In genomic region chr2:39004372-39004771, GRCm38 (mm10) we compare ENCODE assay signal across 8 mouse cellular contexts. TPM values are rescaled to one million over a fixed set of nuclear protein-coding genes. Genes with fewer than 3 reads are reported as not detected.
A peak's percentile ranks its signal among the peaks of the same experiment; 100 is the strongest.
DNase-seq lines count a peak whose midpoint lies in the region; ATAC-seq and TF ChIP-seq lines count a peak whose summit lies in the region.

No protein-coding gene starts in this region.

- ATAC-seq in heart, embryonic 13.5 days (ENCODE audit: extremely low read depth, insufficient number of reproducible peaks, low FRiP score, low TSS enrichment), result no peak
- ATAC-seq in erythroid progenitor cell, adult 5-6 weeks (replicated peaks; ENCODE audit: low FRiP score, poor library complexity, severe bottlenecking), result 0 out of 2 replicates have a peak, but pooled peaks have one; percentile 2
- ATAC-seq in kidney, postnatal 0 days (replicated peaks; ENCODE audit: low FRiP score, low read depth), result no peak
- peak; percentile 4; the same call in 1 of the 2 replicates for ATAC-seq in midbrain, embryonic 16.5 days

- no peak for TF ChIP-seq EP300 in MEL (IDR thresholded peaks at IDR 0.05; ENCODE audit: low read depth in 1 of 2, low read length in 2 of 2)

- peaks cover 46% of the 10 kb centered on the region for H3K4me1 ChIP-seq in heart, embryonic 13.5 days
- peaks cover 6 to 11% of the 10 kb centered on the region in 2 experiments for H3K4me1 ChIP-seq in MEL (ENCODE audit: control insufficient read depth in 1 of 2, insufficient read depth in 2 of 2, low read length in 2 of 2)
- peaks cover 13% of the 10 kb centered on the region for H3K4me1 ChIP-seq in kidney, postnatal 0 days (replicated peaks; ENCODE audit: insufficient read depth, low read length)
- peaks cover 36% of the 10 kb centered on the region for H3K4me1 ChIP-seq in midbrain, embryonic 16.5 days (ENCODE audit: control insufficient read depth, insufficient read depth, low read length)

- H3K36me3 ChIP-seq in heart, embryonic 13.5 days, result peaks cover 45% of the 10 kb centered on the region
- peaks cover 0 to 20% of the 10 kb centered on the region in 2 experiments; a peak in 3 of 4 replicates for H3K36me3 ChIP-seq in MEL (ENCODE audit: control insufficient read depth in 1 of 2, insufficient read depth in 2 of 2, low read length in 2 of 2)
- peaks cover 27% of the 10 kb centered on the region for H3K36me3 ChIP-seq in kidney, postnatal 0 days (ENCODE audit: insufficient read depth, low read length)
- peaks cover 13% of the 10 kb centered on the region for H3K36me3 ChIP-seq in midbrain, embryonic 16.5 days (ENCODE audit: control insufficient read depth, insufficient read depth, low read length)

- peaks cover 54% of the 10 kb centered on the region for H3K79me2 ChIP-seq in MEL (ENCODE audit: control insufficient read depth, insufficient read depth, low read length, poor library complexity)

- no peaks in the 10 kb centered on the region for H3K9me3 ChIP-seq in heart, embryonic 13.5 days
- H3K9me3 ChIP-seq in MEL (replicated peaks; ENCODE audit: insufficient read depth, low read length), result no peaks in the 10 kb centered on the region
- H3K9me3 ChIP-seq in kidney, postnatal 0 days (replicated peaks; ENCODE audit: low read length), result no peaks in the 10 kb centered on the region
- no peaks in the 10 kb centered on the region for H3K9me3 ChIP-seq in midbrain, embryonic 16.5 days (replicated peaks; ENCODE audit: control insufficient read depth, low read length, poor library complexity, severe bottlenecking)

- no peaks in the 10 kb centered on the region for H3K27me3 ChIP-seq in heart, embryonic 13.5 days (replicated peaks)
- no peaks in the 10 kb centered on the region for H3K27me3 ChIP-seq in MEL (ENCODE audit: control insufficient read depth in 1 of 2, insufficient read depth in 2 of 2, low read length in 2 of 2)
- no peaks in the 10 kb centered on the region for H3K27me3 ChIP-seq in kidney, postnatal 0 days (ENCODE audit: insufficient read depth, low read length)
- H3K27me3 ChIP-seq in midbrain, embryonic 16.5 days (ENCODE audit: control insufficient read depth, insufficient read depth, low read depth, low read length), result no peaks in the 10 kb centered on the region

- peak overlapping the region; percentile 96 for H3K9ac ChIP-seq in heart, embryonic 13.5 days
- H3K9ac ChIP-seq in MEL (ENCODE audit: control insufficient read depth, low read depth, low read length, poor library complexity, severe bottlenecking), result peak overlapping the region; percentile 97
- H3K9ac ChIP-seq in kidney, postnatal 0 days (ENCODE audit: low read depth, low read length), result peak overlapping the region; percentile 76
- peak overlapping the region; percentile 86 for H3K9ac ChIP-seq in midbrain, embryonic 16.5 days (ENCODE audit: low read depth, low read length)

- TF ChIP-seq CTCF in MEL (IDR thresholded peaks at IDR 0.05 in 2 of 3, conservative IDR thresholded peaks at IDR 0.05 in 1 of 3; ENCODE audit: control insufficient read depth in 1 of 3, insufficient read depth in 1 of 3, low read depth in 2 of 3, low read length in 3 of 3, poor library complexity in 1 of 3, severe bottlenecking in 1 of 3), result no peak
- no peak for TF ChIP-seq CTCF in kidney, postnatal 0 days (IDR thresholded peaks at IDR 0.05; ENCODE audit: low read depth)

- no peak for DNase-seq in heart, adult 8-10 months (ENCODE audit: low spot score)
- DNase-seq in MEL (ENCODE audit: low read depth, low spot score), result peak; percentile 68
- DNase-seq in kidney, postnatal 0 days (ENCODE audit: low spot score), result peak; percentile 40
- DNase-seq in urinary bladder, postnatal 14 days (ENCODE audit: low spot score), result no peak
- no peak for DNase-seq in gastrocnemius, postnatal 14 days

- TF ChIP-seq RAD21 in MEL (IDR thresholded peaks at IDR 0.05; ENCODE audit: low read depth, low read length), result no peak

- TF ChIP-seq POLR2A in MEL (IDR thresholded peaks at IDR 0.05; ENCODE audit: control insufficient read depth in 1 of 2, insufficient read depth in 1 of 2, low read depth in 1 of 2, low read length in 2 of 2, poor library complexity in 1 of 2), result peak in 1 of 2 experiments; percentile 14; a peak in 2 of 4 replicates

- H3K4me3 ChIP-seq in heart, embryonic 13.5 days, result peak overlapping the region; percentile 82
- H3K4me3 ChIP-seq in MEL (ENCODE audit: control insufficient read depth in 1 of 2, insufficient read depth in 1 of 2, low read depth in 2 of 2, low read length in 2 of 2), result peak overlapping the region; percentile 86 to 88
- H3K4me3 ChIP-seq in kidney, postnatal 0 days (replicated peaks; ENCODE audit: low read depth, low read length), result peak overlapping the region; percentile 51
- H3K4me3 ChIP-seq in midbrain, embryonic 16.5 days (ENCODE audit: low read depth, low read length), result peak overlapping the region; percentile 58

- WGBS in heart, embryonic 13.5 days, result 0% methylated on average over 11 of the region's 11 CpGs
- 1% methylated on average over 11 of the region's 11 CpGs for WGBS in kidney, postnatal 0 days
- 0% methylated on average over 11 of the region's 11 CpGs for WGBS in midbrain, embryonic 16.5 days

- peak overlapping the region; percentile 98 for H3K4me2 ChIP-seq in heart, embryonic 13.5 days
- H3K4me2 ChIP-seq in kidney, postnatal 0 days (ENCODE audit: low read length), result peak overlapping the region; percentile 54
- peak overlapping the region; percentile 92 for H3K4me2 ChIP-seq in midbrain, embryonic 16.5 days (ENCODE audit: low read length)

- H3K27ac ChIP-seq in heart, embryonic 13.5 days (replicated peaks), result peak overlapping the region; percentile 85
- peak overlapping the region; percentile 83 for H3K27ac ChIP-seq in MEL (ENCODE audit: control insufficient read depth, low read depth, low read length)
- peak overlapping the region; percentile 75 for H3K27ac ChIP-seq in kidney, postnatal 0 days
- peak overlapping the region; percentile 84 for H3K27ac ChIP-seq in midbrain, embryonic 16.5 days (ENCODE audit: low read length)

- intact Hi-C loops in gastrocnemius, postnatal 14 days (cut with DNase I; ENCODE audit: low total_unique reads), result no loop called here

TF ChIP-seq in MEL, 35 proteins besides CTCF, POLR2A, EP300 and RAD21 (continues in another document):
- peak; percentile 90 for TF ChIP-seq MYC (IDR thresholded peaks at IDR 0.05; ENCODE audit: low read depth, low read length)
- no peak for TF ChIP-seq CHD2 (IDR thresholded peaks at IDR 0.05; ENCODE audit: low read length)
- TF ChIP-seq RCOR1 (IDR thresholded peaks at IDR 0.05; ENCODE audit: low read depth, low read length), result no peak
- TF ChIP-seq MEF2A (IDR thresholded peaks at IDR 0.05; ENCODE audit: extremely low read depth, insufficient replicate concordance, low read depth, low read length, poor library complexity, severe bottlenecking), result no peak
- no peak for TF ChIP-seq MAZ (IDR thresholded peaks at IDR 0.05; ENCODE audit: low read depth, low read length)
- no peak for TF ChIP-seq HCFC1 (IDR thresholded peaks at IDR 0.05; ENCODE audit: low read depth, low read length)
- TF ChIP-seq ZMIZ1 (IDR thresholded peaks at IDR 0.05; ENCODE audit: low read depth, low read length), result no peak
- no peak for TF ChIP-seq POLR2AphosphoS5 (IDR thresholded peaks at IDR 0.05; ENCODE audit: borderline replicate concordance, low read depth, low read length)
- no peak for TF ChIP-seq POLR2AphosphoS2 (IDR thresholded peaks at IDR 0.05; ENCODE audit: low read length)
- TF ChIP-seq UBTF (IDR thresholded peaks at IDR 0.05; ENCODE audit: borderline replicate concordance, insufficient read depth, low read depth, low read length), result no peak

RNA-seq across cellular contexts. Expression of gene Arpc5l, which starts 0.8 kb away (rescaled TPM):
- polyA plus RNA-seq in heart, embryonic 13.5 days (2015; fragmentation: Nextera tagmentation; extraction: Ambion mirVana), result 75.4 and 87.3 TPM in 2 replicates
- total RNA-seq in heart, adult 8-10 months (2022), result 100 to 1,000 TPM in 3 of 4 experiments, 10 to 100 TPM in 1; 90.3 to 125 (median 106) TPM
- 64.4 and 65.4 TPM in 2 replicates for total RNA-seq in MEL (2012; rRNA removed)
- polyA plus RNA-seq in MEL (2012; ENCODE audit: insufficient read depth in 1 of 2, insufficient read length in 2 of 2, low read depth in 1 of 2, low replicate concordance in 2 of 2, missing spikeins in 1 of 2), result 10 to 100 TPM in 1 of 2 experiments, not detected in 1; 87.0 TPM
- 31.9 and 56.6 TPM in 2 replicates for total RNA-seq in erythroid progenitor cell, adult 5-6 weeks (2015; ENCODE audit: low replicate concordance)
- total RNA-seq in erythroid progenitor cell, adult 5-6 weeks (2017; ENCODE audit: low replicate concordance), result 33.6 and 47.9 TPM in 2 replicates
- 133 and 135 TPM in 2 replicates for polyA plus RNA-seq in kidney, postnatal 0 days (2015; fragmentation: Nextera tagmentation; extraction: Ambion mirVana)
- 137 and 141 TPM in 2 replicates for polyA plus RNA-seq in midbrain, embryonic 16.5 days (2015; fragmentation: Nextera tagmentation; extraction: Ambion mirVana)
- total RNA-seq in gastrocnemius, postnatal 14 days (2021), result 10 to 100 TPM; 55.1 to 58.2 TPM

RNA-seq across cellular contexts. Expression of gene Rpl35, which starts 1.1 kb away (rescaled TPM):
- polyA plus RNA-seq in heart, embryonic 13.5 days (2015; fragmentation: Nextera tagmentation; extraction: Ambion mirVana), result 628 and 659 TPM in 2 replicates
- 100 to 1,000 TPM; 299 to 346 (median 322) TPM for total RNA-seq in heart, adult 8-10 months (2022)
- total RNA-seq in MEL (2012; rRNA removed), result 1,667 and 1,814 TPM in 2 replicates
- polyA plus RNA-seq in MEL (2012; ENCODE audit: insufficient read depth in 1 of 2, insufficient read length in 2 of 2, low read depth in 1 of 2, low replicate concordance in 2 of 2, missing spikeins in 1 of 2), result 100 to 1,000 TPM in 1 of 2 experiments, not detected in 1; 930 TPM
- 226 and 288 TPM in 2 replicates for total RNA-seq in erythroid progenitor cell, adult 5-6 weeks (2015; ENCODE audit: low replicate concordance)
- 201 and 298 TPM in 2 replicates for total RNA-seq in erythroid progenitor cell, adult 5-6 weeks (2017; ENCODE audit: low replicate concordance)
- 1,056 and 1,199 TPM in 2 replicates for polyA plus RNA-seq in kidney, postnatal 0 days (2015; fragmentation: Nextera tagmentation; extraction: Ambion mirVana)
- polyA plus RNA-seq in midbrain, embryonic 16.5 days (2015; fragmentation: Nextera tagmentation; extraction: Ambion mirVana), result 563 and 566 TPM in 2 replicates
- 100 to 1,000 TPM; 326 to 377 TPM for total RNA-seq in gastrocnemius, postnatal 14 days (2021)

RNA-seq across cellular contexts. Expression of gene Wdr38, which starts 7.1 kb away (rescaled TPM):
- 1.1 and 1.3 TPM in 2 replicates for polyA plus RNA-seq in heart, embryonic 13.5 days (2015; fragmentation: Nextera tagmentation; extraction: Ambion mirVana)
- total RNA-seq in heart, adult 8-10 months (2022), result under 1 TPM; 0.09 to 0.22 (median 0.13) TPM
- total RNA-seq in MEL (2012; rRNA removed), result 0.49 and 0.77 TPM in 2 replicates
- under 1 TPM in 1 of 2 experiments, not detected in 1; 0.79 TPM for polyA plus RNA-seq in MEL (2012; ENCODE audit: insufficient read depth in 1 of 2, insufficient read length in 2 of 2, low read depth in 1 of 2, low replicate concordance in 2 of 2, missing spikeins in 1 of 2)
- total RNA-seq in erythroid progenitor cell, adult 5-6 weeks (2015; ENCODE audit: low replicate concordance), result 0.72 TPM in 1 of 2 replicates, not detected in the other
- 0.13 TPM in 1 of 2 replicates, not detected in the other for total RNA-seq in erythroid progenitor cell, adult 5-6 weeks (2017; ENCODE audit: low replicate concordance)
- polyA plus RNA-seq in kidney, postnatal 0 days (2015; fragmentation: Nextera tagmentation; extraction: Ambion mirVana), result 1.5 and 1.6 TPM in 2 replicates
- 1.8 and 2.3 TPM in 2 replicates for polyA plus RNA-seq in midbrain, embryonic 16.5 days (2015; fragmentation: Nextera tagmentation; extraction: Ambion mirVana)
- total RNA-seq in gastrocnemius, postnatal 14 days (2021), result under 1 TPM in 1 of 2 experiments, not detected in 1; 0.08 TPM

Comparison
In these comparisons a context has a peak if more than half of its experiments do, and no peak if none do; other contexts are left out.
1. ATAC-seq: peak in erythroid progenitor cell, adult 5-6 weeks (single experiment) and midbrain, embryonic 16.5 days (single experiment); none in heart, embryonic 13.5 days (single experiment) and kidney, postnatal 0 days (single experiment).
2. DNase-seq: peak in MEL (single experiment) and kidney, postnatal 0 days (single experiment); none in heart, adult 8-10 months (single experiment), urinary bladder, postnatal 14 days (single experiment) and gastrocnemius, postnatal 14 days (single experiment).
3. Peak in every context shown above with its lines, with median percentiles within 50 percentile points of each other: H3K27ac ChIP-seq, H3K4me2 ChIP-seq, H3K4me3 ChIP-seq and H3K9ac ChIP-seq.